ENCODE assay signal across 17 mouse cellular contexts in the genomic region with DNA sequence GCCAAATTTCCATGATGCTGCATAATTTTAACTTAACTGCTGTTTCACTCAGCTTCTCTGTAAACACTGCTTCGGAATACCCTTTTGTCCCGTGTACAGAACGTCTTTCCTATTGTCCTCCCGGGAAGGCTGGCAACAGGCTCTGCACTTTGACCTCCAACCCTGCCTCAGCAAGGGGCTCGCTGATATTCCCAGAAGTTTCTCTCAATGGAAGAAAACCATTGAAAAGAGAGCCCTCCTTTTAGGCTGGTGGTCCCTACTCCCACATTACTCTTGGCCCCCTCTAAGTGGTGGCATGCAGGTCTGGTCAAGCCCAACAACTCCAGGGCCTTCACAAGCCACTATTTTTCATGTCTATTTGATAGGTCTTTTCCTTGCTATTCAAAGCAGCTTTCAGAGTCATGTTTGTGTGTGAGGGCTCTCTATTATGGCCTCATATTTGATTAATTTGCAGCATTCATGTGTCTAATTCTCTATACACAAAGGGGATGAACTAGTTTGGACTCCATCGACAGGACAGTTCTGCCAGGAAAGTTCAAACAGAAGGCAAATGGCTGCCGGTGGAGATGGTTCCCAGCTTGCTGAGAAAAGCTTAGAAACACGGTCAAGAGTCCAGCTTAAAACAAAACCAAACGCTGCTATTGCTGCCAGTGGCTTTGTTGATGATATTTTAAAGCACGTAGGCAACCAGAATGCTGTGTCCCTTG.
A peak's percentile ranks its signal among the peaks of the same experiment; 100 is the strongest.
DNase-seq lines count a peak whose midpoint lies in the region; ATAC-seq lines count a peak whose summit lies in the region.
"Had no signal": no experiment of that assay in that cellular context is flagged by ENCODE, and none has a peak within 500 bp of the region (broad histone marks: within the 10 kb centered on the region; RNA-seq: fewer than 3 reads in every experiment).

No protein-coding gene starts in this region.

- no peaks in the 10 kb centered on the region for H3K36me3 ChIP-seq in hindbrain, embryonic 11.5 days (ENCODE audit: control insufficient read depth, insufficient read depth, low read length)
- H3K36me3 ChIP-seq in hindbrain, embryonic 12.5 days: no peaks in the 10 kb centered on the region
- no peaks in the 10 kb centered on the region for H3K36me3 ChIP-seq in lung, embryonic 16.5 days (ENCODE audit: control insufficient read depth, insufficient read depth, low read length)
- no peaks in the 10 kb centered on the region for H3K36me3 ChIP-seq in stomach, embryonic 15.5 days
- H3K36me3 ChIP-seq: embryonic facial prominence, embryonic 12.5 days; heart, embryonic 10.5 days; limb, embryonic 12.5 days had no signal

- WGBS in hindbrain, embryonic 11.5 days: 17% methylated on average over 10 of the region's 10 CpGs
- 13% methylated on average over 10 of the region's 10 CpGs for WGBS in hindbrain, embryonic 12.5 days
- 29% methylated on average over 10 of the region's 10 CpGs for WGBS in lung, embryonic 16.5 days
- 27% methylated on average over 10 of the region's 10 CpGs for WGBS in stomach, embryonic 15.5 days

- ATAC-seq in hindbrain, embryonic 11.5 days (ENCODE audit: low FRiP score): peak; percentile 72
- no peak for ATAC-seq in hindbrain, embryonic 12.5 days (ENCODE audit: low FRiP score)
- ATAC-seq in lung, embryonic 16.5 days (ENCODE audit: low read depth): peak; percentile 56
- ATAC-seq in stomach, embryonic 15.5 days (ENCODE audit: insufficient read depth, low FRiP score, low read depth): no peak
- no peak for ATAC-seq in megakaryocyte-erythroid progenitor cell, adult 5-6 weeks (replicated peaks; ENCODE audit: low FRiP score, low TSS enrichment, poor library complexity, severe bottlenecking)
- ATAC-seq: activated CD4-positive, CD25-positive, alpha-beta regulatory T cell, adult 4 months had no signal

- H3K27me3 ChIP-seq in hindbrain, embryonic 11.5 days (ENCODE audit: control insufficient read depth, insufficient read depth, low read length): 0 out of 2 replicates have a peak, but pooled peaks cover 2% of the 10 kb centered on the region
- H3K27me3 ChIP-seq in hindbrain, embryonic 12.5 days: no peaks in the 10 kb centered on the region
- no peaks in the 10 kb centered on the region for H3K27me3 ChIP-seq in lung, embryonic 16.5 days (ENCODE audit: control insufficient read depth, insufficient read depth, low read depth, low read length)
- H3K27me3 ChIP-seq in stomach, embryonic 15.5 days (replicated peaks): no peaks in the 10 kb centered on the region
- H3K27me3 ChIP-seq: embryonic facial prominence, embryonic 12.5 days had no signal

- H3K4me2 ChIP-seq in hindbrain, embryonic 11.5 days (replicated peaks; ENCODE audit: low read depth, low read length): no peak overlapping the region
- H3K4me2 ChIP-seq in hindbrain, embryonic 12.5 days (replicated peaks): no peak overlapping the region
- peak overlapping the region; percentile 30; the same call in 1 of the 2 replicates for H3K4me2 ChIP-seq in lung, embryonic 16.5 days (ENCODE audit: low read depth, low read length)
- H3K4me2 ChIP-seq in stomach, embryonic 15.5 days: peak overlapping the region; percentile 17; the same call in 1 of the 2 replicates
- H3K4me2 ChIP-seq: embryonic facial prominence, embryonic 12.5 days; limb, embryonic 12.5 days had no signal

- H3K9me3 ChIP-seq in hindbrain, embryonic 11.5 days (ENCODE audit: control insufficient read depth, low read length): no peaks in the 10 kb centered on the region
- H3K9me3 ChIP-seq in hindbrain, embryonic 12.5 days (replicated peaks): no peaks in the 10 kb centered on the region
- H3K9me3 ChIP-seq in lung, embryonic 16.5 days (ENCODE audit: control insufficient read depth, low read length): no peaks in the 10 kb centered on the region
- no peaks in the 10 kb centered on the region for H3K9me3 ChIP-seq in stomach, embryonic 15.5 days
- H3K9me3 ChIP-seq: embryonic facial prominence, embryonic 12.5 days; heart, embryonic 10.5 days; limb, embryonic 12.5 days had no signal

- no peak overlapping the region for H3K4me3 ChIP-seq in hindbrain, embryonic 11.5 days (ENCODE audit: low read depth, low read length)
- H3K4me3 ChIP-seq in hindbrain, embryonic 12.5 days: no peak overlapping the region
- no peak overlapping the region for H3K4me3 ChIP-seq in lung, embryonic 16.5 days (ENCODE audit: low read length)
- no peak overlapping the region for H3K4me3 ChIP-seq in stomach, embryonic 15.5 days (replicated peaks)
- H3K4me3 ChIP-seq: embryonic facial prominence, embryonic 12.5 days; heart, embryonic 10.5 days; limb, embryonic 12.5 days had no signal

- no peak overlapping the region for H3K9ac ChIP-seq in hindbrain, embryonic 11.5 days (ENCODE audit: low read depth, low read length)
- H3K9ac ChIP-seq in hindbrain, embryonic 12.5 days: no peak overlapping the region
- H3K9ac ChIP-seq in lung, embryonic 16.5 days (ENCODE audit: low read length): no peak overlapping the region
- H3K9ac ChIP-seq in stomach, embryonic 15.5 days: no peak overlapping the region
- H3K9ac ChIP-seq: embryonic facial prominence, embryonic 12.5 days; limb, embryonic 12.5 days had no signal

- peak; percentile 43 for DNase-seq in hindbrain, embryonic 11.5 days (ENCODE audit: low spot score)
- DNase-seq in lung, adult 18-20 months: no peak
- peak; percentile 51 for DNase-seq in embryo, embryonic 9.5 days (ENCODE audit: extremely low spot score)
- DNase-seq in layer of hippocampus, postnatal 36 days: no peak
- DNase-seq: adrenal gland, postnatal 36 days; cerebellum, postnatal 10 days; gastrocnemius, postnatal 10 days; heart, postnatal 36 days; kidney, adult 11 months had no signal

- no peaks in the 10 kb centered on the region for H3K4me1 ChIP-seq in hindbrain, embryonic 11.5 days (replicated peaks; ENCODE audit: control insufficient read depth, insufficient read depth, low read length)
- peaks cover 19% of the 10 kb centered on the region for H3K4me1 ChIP-seq in hindbrain, embryonic 12.5 days
- peaks cover 21% of the 10 kb centered on the region for H3K4me1 ChIP-seq in lung, embryonic 16.5 days (replicated peaks; ENCODE audit: control insufficient read depth, insufficient read depth, low read length)
- peaks cover 24% of the 10 kb centered on the region for H3K4me1 ChIP-seq in stomach, embryonic 15.5 days

- H3K27ac ChIP-seq in hindbrain, embryonic 11.5 days (ENCODE audit: low read depth, low read length): no peak overlapping the region
- H3K27ac ChIP-seq in hindbrain, embryonic 12.5 days: no peak overlapping the region
- no peak overlapping the region for H3K27ac ChIP-seq in lung, embryonic 16.5 days (ENCODE audit: low read length)
- no peak overlapping the region for H3K27ac ChIP-seq in stomach, embryonic 15.5 days
- H3K27ac ChIP-seq: embryonic facial prominence, embryonic 12.5 days; heart, embryonic 10.5 days; limb, embryonic 12.5 days had no signal

Comparison
In these comparisons a context has a peak if more than half of its experiments do, and no peak if none do; other contexts are left out.
1. ATAC-seq: peak in hindbrain, embryonic 11.5 days (single experiment) and lung, embryonic 16.5 days (single experiment); none in hindbrain, embryonic 12.5 days (single experiment), stomach, embryonic 15.5 days (single experiment) and megakaryocyte-erythroid progenitor cell, adult 5-6 weeks (single experiment).
2. DNase-seq: peak in hindbrain, embryonic 11.5 days (single experiment) and embryo, embryonic 9.5 days (single experiment); none in lung, adult 18-20 months (0 of 2) and layer of hippocampus, postnatal 36 days (0 of 2).
3. H3K4me2 ChIP-seq: peak in lung, embryonic 16.5 days (single experiment) and stomach, embryonic 15.5 days (single experiment); none in hindbrain, embryonic 11.5 days (single experiment) and hindbrain, embryonic 12.5 days (single experiment).